Mouse (Mus musculus) thymus, adult 2 months (tissue): ENCODE measurements around the gene Ralgapa1.

Experiments used
- CTCF ChIP-seq: fragments of 200-500 bp; IDR thresholded peaks from 2 replicates; pipeline ENCODE4 v1.5.1; 2012; ENCODE audit warnings: mild to moderate bottlenecking, control low read depth, low read length, moderate library complexity, borderline replicate concordance; ENCODE audit not compliant: control insufficient read depth, poor library complexity, insufficient read depth; ENCODE audit errors: extremely low read depth
- POLR2A ChIP-seq: fragments of 200-500 bp; IDR thresholded peaks from 2 replicates; pipeline ENCODE4 v1.6.1; 2012; ENCODE audit warnings: mild to moderate bottlenecking, low read length, control low read depth, moderate library complexity; ENCODE audit not compliant: control insufficient read depth, poor library complexity, insufficient read depth; ENCODE audit errors: extremely low read depth

- TF ChIP-seq CTCF (no peak), POLR2A (no peak)
These were observed 43.6 kb downstream of the Ralgapa1 start for GRCm38 (mm10) chr12:55777356-55777755.
